ENCODE assay signal across 9 mouse cellular contexts in the genomic region with DNA sequence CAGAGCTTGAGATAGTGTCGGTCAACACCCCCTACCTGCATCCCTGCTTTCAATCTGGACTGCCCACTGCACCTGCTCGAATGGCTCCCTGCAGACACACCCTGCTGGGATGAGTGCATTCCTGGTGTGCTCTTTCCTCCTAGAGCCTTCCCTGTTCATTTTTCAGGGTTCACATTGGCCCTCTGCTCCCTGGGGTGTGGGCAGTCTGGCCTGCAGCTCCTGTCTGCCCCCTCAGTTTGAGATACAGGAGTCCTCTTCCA. TPM values are rescaled to one million over a fixed set of nuclear protein-coding genes. Genes with fewer than 3 reads are reported as not detected.
DNase-seq lines count a peak whose midpoint lies in the region; ATAC-seq and TF ChIP-seq lines count a peak whose summit lies in the region.
"Had no signal": no experiment of that assay in that cellular context is flagged by ENCODE, and none has a peak within 500 bp of the region (broad histone marks: within the 10 kb centered on the region; RNA-seq: fewer than 3 reads in every experiment).

No protein-coding gene starts in this region.

- TF ChIP-seq POLR2A in kidney, adult 2 months (IDR thresholded peaks at IDR 0.05; ENCODE audit: low read depth, low read length), result no peak

- 19% methylated on average over 2 of the region's 2 CpGs for WGBS in kidney, embryonic 14.5 days
- WGBS in embryonic facial prominence, embryonic 10.5 days, result 7% methylated on average over 2 of the region's 2 CpGs
- WGBS in hindbrain, embryonic 16.5 days, result 28% methylated on average over 2 of the region's 2 CpGs
- 17% methylated on average over 2 of the region's 2 CpGs for WGBS in midbrain, embryonic 15.5 days
- 48% methylated on average over 2 of the region's 2 CpGs for WGBS in kidney, adult 2 months

- no peaks in the 10 kb centered on the region for H3K9me3 ChIP-seq in kidney, embryonic 14.5 days (ENCODE audit: control insufficient read depth, low read length)
- no peaks in the 10 kb centered on the region for H3K9me3 ChIP-seq in embryonic facial prominence, embryonic 10.5 days
- H3K9me3 ChIP-seq in hindbrain, embryonic 16.5 days (ENCODE audit: control insufficient read depth, low read length), result no peaks in the 10 kb centered on the region
- no peaks in the 10 kb centered on the region for H3K9me3 ChIP-seq in midbrain, embryonic 15.5 days

- no peaks in the 10 kb centered on the region; the same call in none of the 2 replicates for H3K4me1 ChIP-seq in kidney, embryonic 14.5 days (ENCODE audit: control insufficient read depth, insufficient read depth, low read length)
- H3K4me1 ChIP-seq in embryonic facial prominence, embryonic 10.5 days, result peaks cover 27% of the 10 kb centered on the region
- H3K4me1 ChIP-seq in hindbrain, embryonic 16.5 days (ENCODE audit: control insufficient read depth, insufficient read depth, low read depth, low read length), result peaks cover 17% of the 10 kb centered on the region
- peaks cover 21% of the 10 kb centered on the region for H3K4me1 ChIP-seq in midbrain, embryonic 15.5 days
- no peaks in the 10 kb centered on the region for H3K4me1 ChIP-seq in kidney, adult 2 months (ENCODE audit: control insufficient read depth, insufficient read depth, low read length)

- DNase-seq in kidney, postnatal 4 days, result no peak
- DNase-seq in embryonic facial prominence, embryonic 10.5 days (ENCODE audit: low spot score), result no peak
- no peak for DNase-seq in cerebellum, postnatal 36 days
- no peak for DNase-seq in embryo, embryonic 10.5 days (ENCODE audit: low spot score)
- DNase-seq in kidney, adult 2 months, result no peak

- H3K4me2 ChIP-seq in kidney, embryonic 14.5 days (replicated peaks; ENCODE audit: low read depth, low read length), result peak overlapping the region; percentile 73; the same call in 1 of the 2 replicates
- peak overlapping the region; percentile 97 for H3K4me2 ChIP-seq in hindbrain, embryonic 16.5 days (ENCODE audit: low read length)
- peak overlapping the region; percentile 93 for H3K4me2 ChIP-seq in midbrain, embryonic 15.5 days

- peak overlapping the region; percentile 73; the same call in 1 of the 2 replicates for H3K4me3 ChIP-seq in kidney, embryonic 14.5 days (ENCODE audit: low read length)
- peak overlapping the region; percentile 77 for H3K4me3 ChIP-seq in embryonic facial prominence, embryonic 10.5 days
- peak overlapping the region; percentile 62; the same call in 1 of the 2 replicates for H3K4me3 ChIP-seq in hindbrain, embryonic 16.5 days (ENCODE audit: low read length)
- 0 out of 2 replicates have a peak overlapping the region, but pooled peaks have one; percentile 43 for H3K4me3 ChIP-seq in midbrain, embryonic 15.5 days
- H3K4me3 ChIP-seq in kidney, adult 2 months (ENCODE audit: insufficient read depth, low read depth, low read length), result no peak overlapping the region

- no peaks in the 10 kb centered on the region for H3K27me3 ChIP-seq in kidney, embryonic 14.5 days (ENCODE audit: control insufficient read depth, insufficient read depth, low read length)
- peaks cover 74% of the 10 kb centered on the region for H3K27me3 ChIP-seq in embryonic facial prominence, embryonic 10.5 days (replicated peaks; ENCODE audit: low read depth, poor library complexity, severe bottlenecking)
- H3K27me3 ChIP-seq in hindbrain, embryonic 16.5 days (replicated peaks; ENCODE audit: control insufficient read depth, insufficient read depth, low read length), result peaks cover 10% of the 10 kb centered on the region
- peaks cover 13% of the 10 kb centered on the region for H3K27me3 ChIP-seq in midbrain, embryonic 15.5 days (replicated peaks)
- 0 out of 2 replicates have a peak, but pooled peaks cover 2% of the 10 kb centered on the region for H3K27me3 ChIP-seq in kidney, adult 2 months (replicated peaks; ENCODE audit: control insufficient read depth, insufficient read depth, low read length)

- H3K9ac ChIP-seq in kidney, embryonic 14.5 days (ENCODE audit: low read depth, low read length), result no peak overlapping the region; the same call in 1 of the 2 replicates
- no peak overlapping the region for H3K9ac ChIP-seq in hindbrain, embryonic 16.5 days (ENCODE audit: low read depth, low read length)
- no peak overlapping the region for H3K9ac ChIP-seq in midbrain, embryonic 15.5 days

- TF ChIP-seq CTCF in kidney, adult 2 months (conservative IDR thresholded peaks at IDR 0.05; ENCODE audit: insufficient read depth, insufficient read length, low read depth, low read length), result no peak

- peak overlapping the region; percentile 71; the same call in 1 of the 2 replicates for H3K27ac ChIP-seq in kidney, embryonic 14.5 days (ENCODE audit: low read depth, low read length)
- no peak overlapping the region for H3K27ac ChIP-seq in embryonic facial prominence, embryonic 10.5 days (replicated peaks)
- H3K27ac ChIP-seq in hindbrain, embryonic 16.5 days (ENCODE audit: low read depth, low read length), result no peak overlapping the region
- H3K27ac ChIP-seq in midbrain, embryonic 15.5 days, result no peak overlapping the region
- H3K27ac ChIP-seq in kidney, adult 2 months (ENCODE audit: insufficient read depth, low read depth, low read length), result no peak overlapping the region

- H3K36me3 ChIP-seq in kidney, embryonic 14.5 days (ENCODE audit: control insufficient read depth, insufficient read depth, low read length), result peaks cover 8% of the 10 kb centered on the region; the same call in 1 of the 2 replicates
- H3K36me3 ChIP-seq in embryonic facial prominence, embryonic 10.5 days (replicated peaks), result no peaks in the 10 kb centered on the region
- no peaks in the 10 kb centered on the region for H3K36me3 ChIP-seq in hindbrain, embryonic 16.5 days (ENCODE audit: control insufficient read depth, insufficient read depth, low read length)
- H3K36me3 ChIP-seq in midbrain, embryonic 15.5 days (replicated peaks), result no peaks in the 10 kb centered on the region
- H3K36me3 ChIP-seq in kidney, adult 2 months (ENCODE audit: control insufficient read depth, insufficient read depth, low read length), result no peaks in the 10 kb centered on the region

- ATAC-seq in kidney, embryonic 14.5 days (ENCODE audit: low FRiP score, low TSS enrichment), result peak; percentile 44; the same call in 1 of the 2 replicates
- ATAC-seq in hindbrain, embryonic 16.5 days, result no peak
- ATAC-seq in midbrain, embryonic 15.5 days (replicated peaks), result no peak

RNA-seq across cellular contexts. Expression of gene Phf19, which starts 0.9 kb away (rescaled TPM):
- polyA plus RNA-seq in kidney, embryonic 14.5 days (2014; fragmentation: Nextera tagmentation; extraction: Ambion mirVana), result 29.9 and 35.1 TPM in 2 replicates
- polyA plus RNA-seq in embryonic facial prominence, embryonic 10.5 days (2016; fragmentation: Nextera tagmentation; extraction: Ambion mirVana), result 1.1 and 1.8 TPM in 2 replicates
- polyA plus RNA-seq in hindbrain, embryonic 16.5 days (2015; fragmentation: Nextera tagmentation; extraction: Ambion mirVana), result 2.2 and 2.7 TPM in 2 replicates
- polyA plus RNA-seq in midbrain, embryonic 15.5 days (2015; fragmentation: Nextera tagmentation; extraction: Ambion mirVana), result 1.5 and 2.1 TPM in 2 replicates
- polyA plus RNA-seq in kidney, adult 2 months (2012; rRNA removed), result 0.60 and 0.66 TPM in 2 replicates

RNA-seq across cellular contexts. Expression of gene Psmd5, which starts 40.0 kb away (rescaled TPM):
- 128 and 157 TPM in 2 replicates for polyA plus RNA-seq in kidney, embryonic 14.5 days (2014; fragmentation: Nextera tagmentation; extraction: Ambion mirVana)
- 127 and 133 TPM in 2 replicates for polyA plus RNA-seq in embryonic facial prominence, embryonic 10.5 days (2016; fragmentation: Nextera tagmentation; extraction: Ambion mirVana)
- 96.8 and 105 TPM in 2 replicates for polyA plus RNA-seq in hindbrain, embryonic 16.5 days (2015; fragmentation: Nextera tagmentation; extraction: Ambion mirVana)
- polyA plus RNA-seq in midbrain, embryonic 15.5 days (2015; fragmentation: Nextera tagmentation; extraction: Ambion mirVana), result 101 and 102 TPM in 2 replicates
- polyA plus RNA-seq in kidney, adult 2 months (2012; rRNA removed), result 29.7 and 31.7 TPM in 2 replicates

RNA-seq across cellular contexts. Expression of gene Cutal, which starts 40.6 kb away (rescaled TPM):
- 5.8 TPM in 2 replicates for polyA plus RNA-seq in kidney, embryonic 14.5 days (2014; fragmentation: Nextera tagmentation; extraction: Ambion mirVana)
- polyA plus RNA-seq in embryonic facial prominence, embryonic 10.5 days (2016; fragmentation: Nextera tagmentation; extraction: Ambion mirVana), result 0.09 TPM in 1 of 2 replicates, not detected in the other
- polyA plus RNA-seq in hindbrain, embryonic 16.5 days (2015; fragmentation: Nextera tagmentation; extraction: Ambion mirVana), result 0.16 and 0.35 TPM in 2 replicates
- 0.26 and 0.40 TPM in 2 replicates for polyA plus RNA-seq in midbrain, embryonic 15.5 days (2015; fragmentation: Nextera tagmentation; extraction: Ambion mirVana)
- polyA plus RNA-seq in kidney, adult 2 months (2012; rRNA removed), result 208 and 340 TPM in 2 replicates
- polyA plus RNA-seq: spleen, adult 2 months had no signal

RNA-seq across cellular contexts. Expression of gene Traf1, which starts 46.8 kb away (rescaled TPM):
- 15.9 and 18.1 TPM in 2 replicates for polyA plus RNA-seq in kidney, embryonic 14.5 days (2014; fragmentation: Nextera tagmentation; extraction: Ambion mirVana)
- 0.34 and 0.38 TPM in 2 replicates for polyA plus RNA-seq in embryonic facial prominence, embryonic 10.5 days (2016; fragmentation: Nextera tagmentation; extraction: Ambion mirVana)
- 2.5 and 4.0 TPM in 2 replicates for polyA plus RNA-seq in hindbrain, embryonic 16.5 days (2015; fragmentation: Nextera tagmentation; extraction: Ambion mirVana)
- polyA plus RNA-seq in midbrain, embryonic 15.5 days (2015; fragmentation: Nextera tagmentation; extraction: Ambion mirVana), result 3.6 and 3.8 TPM in 2 replicates
- polyA plus RNA-seq in kidney, adult 2 months (2012; rRNA removed), result 4.3 and 9.3 TPM in 2 replicates

Comparison
In these comparisons a context has a peak if more than half of its experiments do, and no peak if none do; other contexts are left out.
1. RNA of gene Cutal, which starts 40.6 kb away (polyA plus RNA-seq): 208 to 340 TPM in kidney, adult 2 months; 5.8 TPM in kidney, embryonic 14.5 days, 0.16 to 0.35 TPM in hindbrain, embryonic 16.5 days, 0.26 to 0.40 TPM in midbrain, embryonic 15.5 days and 0.09 TPM in embryonic facial prominence, embryonic 10.5 days; every median in the first group is over 10 times any median in the second.
2. Peak in every context shown above with its lines, with median percentiles within 50 percentile points of each other: H3K4me2 ChIP-seq.